Mouse (Mus musculus) urinary bladder, postnatal 10 days (tissue): Measurements from ENCODE around the gene Cd38.

Source experiments
- DNase-seq: peaks from one replicate; pipeline ENCODE4 v3.0.0; 2022; ENCODE audit warnings: low spot score

The Cd38 gene

DNA sequence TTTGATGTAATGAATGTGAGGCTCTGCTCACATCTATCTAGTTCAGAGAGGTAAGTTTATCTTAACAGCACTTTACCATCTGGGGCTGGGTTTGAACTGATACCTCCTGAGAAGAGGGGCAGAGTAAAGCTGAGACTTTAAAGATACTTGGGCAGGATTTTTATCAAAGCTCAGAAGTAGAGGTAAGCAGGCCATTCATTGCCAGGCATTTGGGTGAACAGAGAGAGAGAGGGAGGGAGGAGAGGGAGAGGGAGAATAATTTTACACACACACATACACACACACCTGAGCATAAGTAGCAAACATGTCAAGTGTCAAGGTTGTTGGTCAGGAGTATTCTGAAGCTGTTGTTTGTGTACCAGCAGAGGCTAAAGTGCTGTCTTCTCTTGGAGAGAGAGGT, at the start of gene Cd38:
Cd38 (plus strand) TSS at position 301 of the 400 bp plus-strand sequence.
- no peak for DNase-seq

DNA sequence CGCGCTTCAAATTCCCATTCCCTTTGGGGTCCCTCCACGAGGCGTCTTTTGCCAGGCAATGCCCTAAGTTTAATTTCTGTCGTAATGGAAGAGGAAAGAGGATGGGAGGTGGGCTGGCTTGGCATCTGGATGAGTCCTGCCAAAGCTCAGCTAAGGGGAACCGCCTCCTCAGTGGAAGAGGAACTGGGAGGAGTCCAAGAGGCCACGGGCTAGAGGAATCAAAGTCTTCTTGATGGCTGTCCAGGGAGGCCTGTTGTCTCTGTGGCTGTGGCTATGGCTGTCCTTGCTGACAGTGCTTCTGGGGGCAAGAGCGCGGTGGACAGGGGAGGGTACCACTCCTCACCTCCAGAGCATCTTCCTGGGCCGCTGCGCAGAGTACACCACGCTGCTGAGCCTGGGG, 49.7 kb upstream of the Cd38 start, which contains the start of gene Bst1:
Bst1 (plus strand) TSS at position 191 of the 400 bp plus-strand sequence.
- no peak for DNase-seq

DNA sequence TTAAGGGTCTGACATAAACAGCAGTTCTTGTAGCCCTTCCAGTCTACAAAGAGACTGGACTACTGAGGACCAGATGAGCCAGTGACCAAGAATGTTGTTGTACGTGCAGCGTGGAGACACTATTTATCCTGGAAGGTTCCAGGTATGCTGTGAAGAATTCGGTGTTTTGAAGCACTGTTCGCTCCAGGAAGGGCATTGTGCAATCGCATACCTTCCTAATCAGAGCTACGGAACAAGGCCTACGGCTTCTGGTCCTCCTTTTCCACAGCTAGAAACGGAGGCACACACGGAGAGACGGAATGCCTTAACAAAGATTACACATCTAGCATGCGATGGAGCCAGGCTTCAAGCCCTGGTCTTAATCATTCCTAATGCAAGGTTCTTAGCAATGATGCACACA, 47.6 kb upstream of the Cd38 start:
- no peak for DNase-seq

DNA sequence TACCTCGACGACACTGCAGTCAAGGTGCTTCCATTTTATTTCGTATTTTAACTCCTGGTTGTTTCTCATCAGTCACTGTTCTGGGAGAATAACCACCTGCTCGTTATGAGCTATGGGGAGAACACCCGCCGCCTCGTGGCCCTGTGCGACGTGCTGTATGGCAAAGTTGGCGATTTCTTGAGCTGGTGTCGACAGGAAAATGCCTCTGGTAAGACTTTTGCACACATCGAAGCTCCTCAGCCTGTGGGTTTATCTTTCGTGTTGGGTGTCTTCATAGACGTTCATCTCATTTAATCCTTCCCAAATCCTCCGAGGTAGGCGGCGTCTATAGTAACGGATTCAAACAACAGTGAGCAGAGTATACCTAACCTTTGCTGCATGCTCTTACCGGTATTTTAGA, 46.8 kb upstream of the Cd38 start, which contains the start of gene Fbxl5:
Fbxl5 (minus strand) TSS at position 101 of the 400 bp plus-strand sequence.
- no peak for DNase-seq

DNA sequence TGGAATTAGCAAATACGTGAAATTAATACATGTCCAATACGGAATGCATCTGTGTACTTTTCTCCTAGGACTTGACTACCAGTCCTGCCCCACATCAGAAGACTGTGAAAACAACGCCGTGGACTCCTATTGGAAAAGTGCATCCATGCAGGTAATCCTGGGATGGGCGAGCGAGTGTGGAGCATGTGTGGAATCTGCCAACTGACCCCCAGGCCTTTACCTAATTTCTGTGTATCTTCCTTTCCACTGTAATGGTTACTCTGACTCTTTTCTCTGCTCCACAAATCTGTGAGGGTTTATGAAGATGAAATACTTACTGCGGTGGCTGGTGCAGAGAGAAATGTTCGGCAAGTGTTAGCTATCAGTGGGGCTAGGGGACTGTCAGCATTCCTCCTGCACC, 46.2 kb upstream of the Cd38 start:
- DNase-seq: no peak

DNA sequence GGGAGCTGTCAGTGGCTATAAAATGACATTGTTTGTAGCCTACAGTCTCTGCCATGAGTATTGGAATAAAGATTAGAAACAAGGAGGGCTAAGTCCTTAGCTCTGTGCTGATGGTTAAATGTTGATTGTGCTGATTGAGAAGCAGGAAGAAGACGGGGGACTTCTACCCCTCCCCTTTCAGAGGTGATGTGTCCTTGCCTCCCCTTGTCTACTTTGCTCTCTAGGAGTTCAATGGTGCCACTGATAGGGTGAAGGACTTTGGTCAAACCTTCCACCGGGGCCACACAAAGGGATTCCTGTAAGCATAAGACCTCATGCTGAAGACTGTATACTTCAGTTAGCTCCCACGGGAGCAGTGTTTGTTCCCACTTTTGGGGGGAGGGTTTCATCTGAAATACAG, 45.5 kb upstream of the Cd38 start:
- no peak for DNase-seq

DNA sequence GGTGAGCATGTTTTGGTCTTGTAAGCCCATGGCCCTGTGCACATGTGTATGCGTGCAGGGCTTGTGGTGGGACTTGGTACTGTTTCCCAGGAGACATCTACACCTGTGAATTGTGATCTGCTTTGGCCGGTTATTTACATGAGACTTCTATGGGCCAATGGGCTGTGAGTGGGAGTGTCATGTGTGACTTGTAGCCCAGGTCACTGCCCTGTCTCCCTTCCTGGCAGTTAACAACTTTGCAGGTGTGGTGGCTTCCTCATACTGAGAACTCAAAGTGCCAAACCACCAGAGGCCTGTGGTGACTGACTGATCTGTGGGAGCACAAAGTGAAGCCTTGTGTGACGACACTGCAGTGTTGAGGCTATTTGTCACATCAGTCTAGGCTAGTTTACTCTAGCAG, 43.8 kb upstream of the Cd38 start:
- no peak for DNase-seq

DNA sequence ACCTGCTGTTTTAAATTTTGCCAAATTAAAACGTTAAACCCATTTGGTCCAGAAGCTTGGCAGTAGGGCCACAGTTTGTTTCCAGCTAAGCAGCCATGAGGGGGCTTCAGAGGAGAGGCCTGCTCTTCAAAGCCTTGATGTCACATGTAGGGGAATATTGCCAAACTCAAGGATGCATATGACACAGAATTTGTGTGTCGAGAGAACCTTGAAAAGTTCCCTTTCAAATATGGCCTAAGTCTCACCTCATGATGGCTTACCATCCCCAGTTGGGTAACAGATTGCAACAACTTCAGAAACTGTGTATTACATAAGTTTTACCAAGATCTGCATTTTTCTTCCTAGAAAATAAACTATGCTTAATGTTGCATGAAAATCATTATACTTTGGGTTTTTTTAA, 41.5 kb upstream of the Cd38 start:
- DNase-seq: no peak

DNA sequence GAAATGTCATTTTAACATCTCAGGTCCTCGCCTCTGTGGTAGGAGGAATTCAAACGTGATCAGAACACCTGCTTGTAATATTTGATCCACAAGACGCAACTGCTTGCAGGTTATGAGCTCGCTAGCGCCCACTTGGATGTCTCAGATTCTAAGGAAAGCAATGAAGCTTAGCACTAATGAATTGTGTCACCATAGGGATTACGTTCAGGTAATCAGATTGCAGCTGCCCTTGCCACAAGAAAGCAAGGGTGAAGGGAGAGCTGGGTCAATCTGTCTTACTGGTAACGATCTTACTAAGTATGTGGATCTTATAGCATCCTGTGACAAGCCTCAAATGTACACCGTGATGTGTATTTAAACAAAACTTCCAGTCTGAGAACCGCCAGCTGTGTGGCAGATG, 41.0 kb upstream of the Cd38 start:
- no peak for DNase-seq

DNA sequence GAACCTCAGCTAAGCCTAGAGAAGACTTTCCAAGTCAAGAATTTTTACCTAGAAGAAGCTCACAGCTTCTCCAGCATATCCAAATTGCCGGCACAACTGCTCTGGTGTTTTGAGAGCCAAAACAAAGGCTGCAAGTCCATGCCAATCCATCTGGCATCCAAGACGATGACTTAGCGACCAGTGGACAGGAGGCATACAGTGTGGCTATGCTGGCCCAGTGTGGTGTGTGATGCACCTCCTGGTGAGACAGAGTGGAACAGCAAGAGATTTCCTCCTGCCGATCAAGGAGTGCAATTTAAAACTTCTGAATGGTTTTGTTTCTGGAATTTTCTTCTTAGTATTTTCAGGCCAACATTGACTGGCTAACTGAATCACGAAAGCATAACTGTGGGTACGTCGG, 31.8 kb upstream of the Cd38 start:
- no peak for DNase-seq

DNA sequence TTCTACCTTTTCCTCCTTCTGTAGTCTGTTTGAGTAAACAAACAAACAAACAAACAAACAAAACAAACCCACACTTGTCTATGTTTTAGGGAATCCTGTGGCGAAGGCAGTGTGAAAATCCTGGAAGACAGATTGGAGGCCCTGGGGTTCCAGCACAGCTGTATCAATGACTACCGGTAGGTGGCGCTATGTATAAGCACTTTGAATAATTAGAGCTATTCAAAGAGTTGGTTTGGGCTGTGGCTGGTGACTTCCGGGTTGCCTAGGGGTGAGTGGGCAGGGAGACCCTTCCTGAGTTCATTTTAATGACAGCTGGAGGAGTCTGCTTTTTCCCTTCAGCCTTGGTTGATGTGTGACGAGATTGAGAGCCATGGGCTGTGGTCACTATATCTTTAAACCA, 31.0 kb upstream of the Cd38 start:
- DNase-seq: no peak

DNA sequence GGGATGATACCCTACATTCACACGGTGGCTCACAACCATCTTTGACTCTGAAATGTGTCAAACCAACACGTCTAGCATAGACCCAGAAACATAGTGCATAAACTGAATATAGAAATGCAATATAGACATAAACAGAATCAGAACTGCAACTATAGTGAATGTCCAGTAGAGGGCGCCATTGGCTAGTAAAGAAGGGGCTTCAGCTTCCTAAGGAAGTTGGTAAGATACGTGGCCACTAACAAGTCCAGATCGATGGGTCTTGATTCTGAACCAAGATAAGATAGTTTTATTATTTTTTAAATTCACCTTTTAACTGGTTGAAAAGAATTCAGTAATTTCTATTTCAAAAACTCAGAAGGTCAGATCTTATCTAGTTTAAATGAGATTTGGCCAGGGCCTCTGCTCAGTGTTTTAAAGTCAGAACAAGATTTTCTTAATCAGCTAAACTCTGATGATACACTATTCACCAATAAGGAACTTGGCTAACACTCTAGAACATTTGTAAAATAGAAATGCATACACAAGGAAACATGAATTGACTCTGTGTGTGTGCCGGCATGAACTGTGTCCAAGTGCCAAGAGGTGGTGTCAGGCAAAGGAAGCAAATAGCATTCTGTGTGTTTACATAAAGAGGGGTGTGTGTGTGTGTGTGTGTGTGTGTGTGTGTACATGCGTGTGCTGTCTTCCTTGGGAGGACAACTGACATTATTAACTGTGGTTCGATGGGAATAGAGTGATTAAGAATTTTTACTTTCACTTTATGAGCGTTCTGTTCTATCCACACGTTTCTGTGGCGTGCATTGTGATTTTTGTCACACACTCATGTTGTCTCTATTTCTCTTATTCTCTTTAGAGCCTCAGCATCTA, 27.0 kb upstream of the Cd38 start:
- DNase-seq: no peak

DNA sequence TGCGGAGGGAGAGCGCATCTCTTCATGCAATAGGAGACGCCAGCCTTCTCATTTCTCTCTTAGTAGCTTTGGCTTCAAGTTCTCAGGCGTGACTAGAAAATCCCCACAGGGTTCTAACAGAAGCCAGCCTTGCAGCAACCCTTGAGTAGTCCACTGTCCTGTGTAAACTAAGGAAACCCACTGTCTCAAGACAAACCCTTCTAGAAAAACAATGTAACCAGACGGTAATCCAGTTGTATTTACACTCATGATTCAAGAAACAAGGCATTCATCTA, 26.4 kb upstream of the Cd38 start:
- no peak for DNase-seq

DNA sequence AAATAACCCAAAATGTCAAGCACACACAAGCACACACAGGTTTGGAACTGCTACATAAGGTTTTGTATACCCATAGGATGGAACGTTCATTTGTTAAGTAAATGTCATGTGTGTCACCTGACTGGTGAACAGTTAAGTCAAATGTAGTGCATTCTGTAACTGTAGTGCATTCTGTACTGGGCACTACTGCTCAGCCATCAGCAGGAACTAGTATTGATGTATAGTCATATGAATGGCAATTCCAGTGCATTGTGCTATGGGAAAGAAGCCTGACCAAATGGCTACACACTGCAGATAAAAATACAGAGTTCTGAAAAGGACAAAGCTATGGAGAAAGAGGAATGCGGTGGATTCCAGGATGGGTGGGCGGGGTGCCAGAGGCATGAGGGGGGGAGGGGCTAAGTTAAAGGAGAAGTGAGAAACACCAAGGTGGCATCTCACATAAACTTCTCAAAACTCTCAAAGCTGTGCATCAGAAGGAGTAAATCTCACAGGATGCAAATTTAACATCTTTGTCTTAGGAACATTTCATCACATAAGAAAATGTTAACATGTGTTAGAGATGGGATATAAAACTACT, 25.7 kb upstream of the Cd38 start:
- DNase-seq: no peak

DNA sequence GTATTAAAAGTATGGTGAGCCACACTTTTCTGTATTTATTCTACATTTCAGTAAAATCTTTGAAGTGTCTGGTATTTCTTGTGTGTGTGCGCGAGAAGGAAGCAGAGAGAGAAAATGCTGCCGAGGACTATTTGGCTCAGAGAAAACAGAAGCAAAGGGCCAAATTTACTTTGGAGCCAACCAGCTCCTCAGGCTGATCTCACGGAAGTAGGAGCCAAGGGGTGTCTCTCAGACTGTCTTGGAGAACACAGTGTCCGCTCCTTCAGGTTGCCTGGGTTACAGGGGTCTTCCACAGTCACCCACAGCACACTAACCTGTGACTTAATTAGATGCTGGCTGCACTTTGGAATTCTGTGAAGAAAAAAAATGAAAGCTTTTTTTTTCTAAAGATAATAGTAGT, 23.3 kb upstream of the Cd38 start:
- DNase-seq: no peak

DNA sequence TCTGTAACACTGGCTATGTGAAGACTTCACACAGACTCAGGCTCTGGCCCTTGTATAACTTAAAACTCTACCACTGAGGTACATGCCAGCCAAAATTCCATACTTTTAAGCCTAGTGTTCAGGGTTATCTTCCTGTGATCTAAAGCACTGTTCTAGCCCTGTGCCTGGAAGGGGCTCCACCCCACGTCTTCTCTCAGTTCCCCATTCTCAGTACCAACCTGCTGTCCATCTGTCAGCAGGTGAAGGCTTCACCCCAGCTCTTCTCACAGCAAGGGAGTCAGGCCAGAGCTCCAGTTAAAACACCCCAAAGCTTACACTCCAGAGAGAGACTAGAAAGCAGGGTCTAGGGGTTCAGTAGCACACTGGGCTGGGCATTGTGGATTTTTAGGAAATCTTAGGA, 22.7 kb upstream of the Cd38 start:
- no peak for DNase-seq

DNA sequence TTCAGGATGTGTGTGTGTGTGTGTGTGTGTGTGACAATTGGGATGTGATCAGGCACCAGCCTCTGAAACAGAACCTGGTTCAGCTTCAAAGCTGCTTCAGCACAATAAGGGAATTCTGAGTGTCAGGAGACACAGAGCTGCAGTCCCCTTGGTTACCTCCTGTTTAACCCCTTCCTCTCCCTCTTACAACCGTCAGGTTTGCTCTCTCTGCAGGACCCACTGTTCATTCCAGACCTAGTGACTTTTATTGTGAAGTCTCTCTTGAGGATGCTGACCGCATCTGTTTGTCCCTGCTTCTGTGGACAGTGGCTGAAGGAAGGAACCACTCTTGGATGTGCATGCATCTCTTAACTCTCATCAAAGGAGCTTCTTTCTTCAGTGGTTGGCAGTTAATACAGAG, 22.1 kb upstream of the Cd38 start:
- no peak for DNase-seq

DNA sequence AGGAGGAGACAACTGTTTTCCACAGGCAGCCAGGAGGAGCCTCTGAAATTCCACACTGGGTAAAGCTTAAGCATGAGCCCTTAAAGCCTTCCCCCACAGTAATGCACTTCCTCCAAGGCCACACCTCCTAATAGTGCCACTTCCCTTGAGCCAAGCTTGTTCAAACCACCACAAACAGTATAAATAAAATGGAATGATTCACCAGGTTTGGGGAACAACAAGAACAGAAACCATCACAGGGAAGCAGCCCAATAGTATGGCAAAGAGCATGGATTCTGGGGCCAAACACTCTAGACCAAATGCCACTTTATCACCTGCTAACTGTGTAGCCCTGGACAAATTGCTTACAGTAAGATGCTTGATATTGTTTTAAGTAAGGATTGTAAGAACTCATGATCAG, 20.8 kb upstream of the Cd38 start:
- no peak for DNase-seq

DNA sequence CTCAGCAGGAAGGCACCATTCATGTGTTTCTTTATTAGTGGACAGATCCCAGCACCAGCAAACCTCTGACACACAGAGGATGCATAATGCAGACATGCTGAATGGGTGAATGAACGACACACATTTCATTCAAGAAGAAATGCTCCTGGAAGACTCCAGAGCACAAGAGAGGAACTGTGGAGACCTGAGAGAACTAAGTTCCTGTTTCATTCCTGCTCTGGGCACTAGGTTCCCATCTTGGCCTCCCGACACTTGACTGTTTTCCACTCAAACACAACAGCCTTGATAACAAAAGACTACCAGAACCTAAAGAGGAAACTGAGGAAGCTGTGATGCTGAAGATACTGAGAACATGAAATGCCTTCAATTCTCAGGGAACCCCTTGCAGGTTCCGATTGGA, 20.1 kb upstream of the Cd38 start:
- DNase-seq: no peak

DNA sequence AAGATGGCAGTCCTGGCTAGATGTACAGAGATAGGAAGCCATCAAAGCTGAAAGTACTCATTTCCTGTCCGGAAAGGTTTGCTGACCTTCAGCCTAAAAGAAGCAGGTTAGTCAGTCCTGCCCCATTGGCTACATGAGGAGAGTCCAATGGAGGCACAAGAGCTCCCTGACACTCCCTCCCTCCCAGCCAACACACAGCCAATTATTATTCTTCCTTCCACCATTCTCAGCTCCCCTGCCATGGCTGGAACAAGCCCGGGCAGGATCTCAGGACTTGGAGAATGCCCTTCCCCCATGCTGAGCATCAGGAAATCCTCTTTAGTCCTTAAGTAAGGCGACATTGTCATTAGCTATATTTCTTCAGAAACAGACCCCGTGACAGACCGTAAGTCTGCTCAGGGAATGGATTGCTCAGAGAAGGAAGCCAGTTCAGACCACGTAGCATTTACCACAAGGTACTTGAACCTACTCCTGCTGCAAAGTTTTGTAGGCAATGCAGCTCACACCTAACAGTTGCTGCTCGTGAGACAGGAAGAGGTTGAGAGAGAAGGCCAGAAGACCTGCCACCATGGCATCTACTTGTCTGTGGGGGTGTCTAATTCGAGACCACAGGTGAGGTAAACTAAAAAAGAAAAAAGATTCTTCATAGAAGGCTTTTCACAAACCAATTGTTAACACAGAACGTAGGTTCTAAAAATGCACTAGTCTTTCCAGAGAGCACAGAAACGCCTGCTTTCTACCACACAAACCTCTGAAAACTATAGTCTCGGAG, 15.1 kb upstream of the Cd38 start:
- DNase-seq: no peak

DNA sequence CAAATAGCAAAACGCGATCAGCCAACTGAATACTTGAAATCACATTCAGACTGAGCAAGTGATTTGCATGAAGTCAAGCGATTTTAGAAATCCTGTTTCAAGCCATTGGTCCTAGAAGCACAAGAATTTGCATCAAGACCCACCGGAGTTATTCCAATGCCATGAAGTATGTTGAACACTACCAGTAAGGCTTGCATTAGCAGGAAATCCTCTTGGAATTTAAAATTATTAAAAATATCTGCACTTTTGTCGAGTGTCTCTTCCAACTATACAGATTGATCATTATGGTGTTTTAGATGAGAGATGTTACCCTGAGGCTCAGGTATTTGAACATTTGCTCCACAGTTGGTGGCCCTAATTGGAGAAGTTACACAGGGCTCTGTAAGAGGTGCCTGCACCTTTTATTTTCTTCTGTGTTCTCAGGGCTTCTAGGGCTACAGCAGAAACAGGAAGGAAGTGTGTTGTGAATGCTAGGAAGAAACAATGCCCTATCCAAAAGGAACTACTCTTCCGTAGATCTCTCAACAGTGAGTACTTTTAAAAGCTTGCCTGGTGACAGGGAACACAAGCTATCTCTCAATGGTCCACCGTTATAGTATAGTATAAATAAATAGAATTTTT, 14.4 kb upstream of the Cd38 start:
- DNase-seq: no peak

DNA sequence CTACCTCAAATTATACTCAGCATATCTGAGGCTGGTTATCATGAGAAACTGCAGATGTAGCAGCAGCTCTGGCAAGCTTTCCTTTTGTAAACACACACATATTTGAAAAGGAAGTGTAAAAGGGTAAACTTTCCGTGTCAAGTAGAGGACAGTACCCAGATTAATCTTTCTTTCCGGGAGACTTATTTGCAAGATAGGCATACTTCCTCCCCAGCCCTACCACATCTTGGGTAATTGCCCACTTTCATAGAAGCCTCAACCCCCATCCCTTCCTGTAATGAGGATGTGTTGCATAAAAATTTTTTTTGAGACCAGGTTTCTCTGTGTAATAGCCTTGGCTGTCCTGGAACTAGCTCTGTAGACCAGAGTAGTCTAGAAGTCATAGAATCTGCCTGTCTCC, 12.6 kb upstream of the Cd38 start:
- DNase-seq: no peak

DNA sequence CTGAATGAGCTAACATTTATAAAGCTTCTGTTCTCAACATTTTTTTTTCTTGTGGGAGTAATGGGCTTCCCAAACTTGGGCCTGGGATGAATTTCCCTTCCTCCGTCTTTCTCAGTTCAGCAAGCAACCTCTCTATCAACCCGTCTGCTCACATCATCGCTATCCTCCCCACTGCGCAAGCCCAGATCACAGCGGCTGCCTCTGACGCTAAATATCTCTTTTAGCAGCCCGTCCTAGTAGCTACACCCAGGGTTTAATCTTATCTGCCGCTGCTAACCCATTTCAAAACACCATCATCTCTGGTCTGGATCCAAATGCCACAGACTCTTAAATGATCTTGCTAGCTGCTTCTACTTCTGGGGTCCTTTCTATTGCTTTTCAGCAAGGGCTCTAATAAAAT, 8.7 kb upstream of the Cd38 start:
- no peak for DNase-seq
